Mouse (Mus musculus) liver, embryonic 14.5 days (tissue): ENCODE measurements around the gene Ireb2.

Source experiments
- CTCF ChIP-seq: IDR thresholded peaks from 2 replicates; pipeline ENCODE4 v1.5.1; 2016; ENCODE audit warnings: antibody characterized with exemption, low read depth, control low read depth
- EP300 ChIP-seq: IDR thresholded peaks from 2 replicates; pipeline ENCODE4 v1.6.1; 2016; ENCODE audit warnings: antibody characterized with exemption, low read depth

DNA sequence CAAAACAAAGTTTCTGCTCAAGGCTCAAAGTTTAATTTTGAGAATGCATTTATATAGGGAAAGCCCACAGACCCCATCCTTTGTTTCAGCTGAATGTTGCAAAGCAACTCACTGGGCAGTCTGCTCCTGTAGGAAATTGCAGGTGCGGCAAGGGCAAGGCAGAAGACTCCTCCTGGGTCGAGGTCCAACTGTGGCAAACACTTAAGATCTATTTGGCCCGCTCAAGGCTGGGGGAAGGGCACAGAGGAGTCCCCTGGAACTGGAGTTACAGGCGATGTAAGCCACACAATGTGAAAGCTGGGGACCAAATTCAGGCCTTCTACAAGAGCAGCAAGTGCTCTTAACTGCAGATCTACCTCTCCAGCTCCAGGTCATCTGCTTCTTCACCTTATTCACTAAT, 56.4 kb downstream of the Ireb2 start:
- no peak for TF ChIP-seq CTCF
- TF ChIP-seq EP300 = no peak
